Mouse (Mus musculus) lung, postnatal 14 days (tissue): ENCODE measurements around the gene Nrxn2.
A peak's percentile ranks its signal among the peaks of the same experiment; 100 is the strongest.

Source experiments
- DNase-seq: peaks from one replicate; pipeline ENCODE4 v3.0.0; 2021

The Nrxn2 gene

GRCm38 (mm10) chr19:6416894-6417761 is 1.4 kb upstream of the Nrxn2 start:
- DNase-seq = no peak

GRCm38 (mm10) chr19:6418984-6419692 is 607 bp downstream of the Nrxn2 start:
- DNase-seq = no peak

GRCm38 (mm10) chr19:6419805-6420310 is 1.3 kb downstream of the Nrxn2 start:
- no peak for DNase-seq

GRCm38 (mm10) chr19:6420481-6421210 is 2.1 kb downstream of the Nrxn2 start:
- DNase-seq = no peak

- DNase-seq = no peak
Measured at GRCm38 (mm10) chr19:6421211-6421590, 2.7 kb downstream of the Nrxn2 start.

GRCm38 (mm10) chr19:6422014-6422413 is 3.5 kb downstream of the Nrxn2 start:
- no peak for DNase-seq

GRCm38 (mm10) chr19:6423241-6423640 is 4.7 kb downstream of the Nrxn2 start:
- no peak for DNase-seq

GRCm38 (mm10) chr19:6424137-6424881 is 5.8 kb downstream of the Nrxn2 start:
- no peak for DNase-seq

- no peak for DNase-seq
Measured at GRCm38 (mm10) chr19:6425595-6425994, 7.1 kb downstream of the Nrxn2 start.

GRCm38 (mm10) chr19:6426703-6427500 is 8.4 kb downstream of the Nrxn2 start:
- peak; percentile 65 for DNase-seq

GRCm38 (mm10) chr19:6427653-6428434 is 9.3 kb downstream of the Nrxn2 start:
- peak; percentile 53 for DNase-seq

GRCm38 (mm10) chr19:6428501-6429200 is 10.1 kb downstream of the Nrxn2 start:
- DNase-seq = no peak

- no peak for DNase-seq
Measured at GRCm38 (mm10) chr19:6443016-6443415, 24.5 kb downstream of the Nrxn2 start.

- DNase-seq = no peak
Measured at GRCm38 (mm10) chr19:6445761-6446423, 27.4 kb downstream of the Nrxn2 start.

GRCm38 (mm10) chr19:6446736-6447437 is 28.4 kb downstream of the Nrxn2 start:
- DNase-seq = no peak

- DNase-seq = no peak
Measured at GRCm38 (mm10) chr19:6448752-6449151, 30.2 kb downstream of the Nrxn2 start.

- DNase-seq = no peak
Measured at GRCm38 (mm10) chr19:6449841-6450240, 31.3 kb downstream of the Nrxn2 start.

GRCm38 (mm10) chr19:6452030-6452494 is 33.5 kb downstream of the Nrxn2 start:
- peak; percentile 84 for DNase-seq
